Mouse (Mus musculus): ENCODE data around the gene Slc1a7. TPM values are rescaled to one million over a fixed set of nuclear protein-coding genes. Genes with fewer than 3 reads are reported as not detected.

Slc1a7 gene
- polyA plus RNA-seq, 1 experiment from 2014 or later = 0.05 TPM

- peak; percentile 32; the same call in 1 of the 2 replicates for ATAC-seq (replicated peaks; ENCODE audit: insufficient number of reproducible peaks, insufficient read depth, low FRiP score, low read depth)
- no peak overlapping the region for H3K4me3 ChIP-seq
- no peak overlapping the region for H3K9ac ChIP-seq
- peaks cover 3% of the 10 kb centered on the region; the same call in 1 of the 2 replicates for H3K27me3 ChIP-seq
- H3K4me1 ChIP-seq (replicated peaks) = peaks cover 18% of the 10 kb centered on the region
- WGBS = 51% methylated on average over 14 of the region's 14 CpGs
- H3K9me3 ChIP-seq (replicated peaks) = no peaks in the 10 kb centered on the region
- H3K4me2 ChIP-seq = no peak overlapping the region
- no peak overlapping the region for H3K27ac ChIP-seq
- H3K36me3 ChIP-seq = no peaks in the 10 kb centered on the region
Measured at GRCm38 (mm10) chr4:108015067-108015765, 47.1 kb downstream of the Slc1a7 start.

DNA sequence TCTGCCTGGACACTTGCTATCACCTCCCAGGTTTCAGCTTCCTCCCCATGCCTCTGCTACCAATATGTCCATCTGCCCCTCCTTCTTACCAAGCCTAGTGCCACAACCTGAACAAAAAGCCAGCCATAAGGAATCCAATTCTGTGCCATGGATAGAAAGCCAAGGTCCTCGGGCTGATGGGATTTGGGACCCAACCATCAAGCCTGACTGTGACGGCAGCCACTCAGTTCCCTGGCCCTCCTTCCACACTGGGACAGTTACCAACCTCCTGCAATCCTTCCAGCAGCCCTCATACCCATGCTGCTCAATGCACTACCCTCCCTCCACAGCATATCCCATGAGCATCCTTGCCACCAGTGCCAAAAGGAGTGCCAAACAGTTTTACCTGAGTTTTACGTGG, 48.2 kb downstream of the Slc1a7 start:
- 84% methylated on average over 3 of the region's 3 CpGs for WGBS

DNA sequence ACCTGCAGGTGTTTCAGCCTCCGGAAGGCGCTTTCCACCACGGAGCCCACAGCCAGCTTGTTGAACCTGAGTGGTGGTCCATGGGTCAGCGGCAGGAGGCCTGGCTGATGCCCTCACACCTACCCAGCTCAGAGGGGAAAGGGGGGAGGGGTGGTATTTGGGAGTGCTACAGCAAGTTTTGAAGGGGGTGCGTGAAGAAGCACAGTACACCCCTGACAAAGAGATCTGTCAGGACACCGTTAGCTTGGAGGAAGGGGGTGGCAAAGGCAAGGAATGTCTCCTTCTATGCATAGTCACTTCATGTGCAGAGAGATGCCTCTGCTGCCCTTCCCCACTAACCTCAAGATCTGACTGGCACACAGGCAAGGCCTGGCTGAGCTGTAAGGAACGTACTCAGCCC, 49.7 kb downstream of the Slc1a7 start:
- Histone ChIP-seq H3K27me3 (peaks cover 3% of the 10 kb centered on the region; the same call in 1 of the 2 replicates), H3K4me1 (replicated peaks) (peaks cover 18% of the 10 kb centered on the region), H3K4me3 (no peak overlapping the region), H3K4me2 (no peak overlapping the region), H3K27ac (no peak overlapping the region), H3K36me3 (no peaks in the 10 kb centered on the region), H3K9me3 (replicated peaks) (no peaks in the 10 kb centered on the region), H3K9ac (no peak overlapping the region)
- ATAC-seq (replicated peaks; ENCODE audit: insufficient number of reproducible peaks, insufficient read depth, low FRiP score, low read depth) = no peak
- WGBS = 67% methylated on average over 7 of the region's 7 CpGs

More for the DNA sequence above, 48.2 kb downstream of the Slc1a7 start:
- Histone ChIP-seq H3K4me3 (no peak overlapping the region), H3K27ac (no peak overlapping the region), H3K27me3 (peaks cover 3% of the 10 kb centered on the region; the same call in 1 of the 2 replicates), H3K9ac (no peak overlapping the region), H3K9me3 (replicated peaks) (no peaks in the 10 kb centered on the region), H3K4me2 (no peak overlapping the region), H3K4me1 (replicated peaks) (peaks cover 18% of the 10 kb centered on the region), H3K36me3 (no peaks in the 10 kb centered on the region)
- no peak for ATAC-seq (replicated peaks; ENCODE audit: insufficient number of reproducible peaks, insufficient read depth, low FRiP score, low read depth)

GRCm38 (mm10) chr4:108018241-108018923, 50.2 kb downstream of the Slc1a7 start:
- no peak overlapping the region for H3K4me2 ChIP-seq
- no peak overlapping the region for H3K27ac ChIP-seq
- H3K9ac ChIP-seq = no peak overlapping the region
- H3K27me3 ChIP-seq = peaks cover 3% of the 10 kb centered on the region; the same call in 1 of the 2 replicates
- WGBS = 43% methylated on average over 10 of the region's 10 CpGs
- H3K9me3 ChIP-seq (replicated peaks) = no peaks in the 10 kb centered on the region
- H3K36me3 ChIP-seq = no peaks in the 10 kb centered on the region
- H3K4me3 ChIP-seq = no peak overlapping the region
- ATAC-seq (replicated peaks; ENCODE audit: insufficient number of reproducible peaks, insufficient read depth, low FRiP score, low read depth) = no peak
- H3K4me1 ChIP-seq (replicated peaks) = peaks cover 18% of the 10 kb centered on the region

- Histone ChIP-seq H3K27ac (no peak overlapping the region), H3K4me1 (replicated peaks) (peaks cover 18% of the 10 kb centered on the region), H3K36me3 (no peaks in the 10 kb centered on the region), H3K9me3 (replicated peaks) (no peaks in the 10 kb centered on the region), H3K27me3 (peaks cover 3% of the 10 kb centered on the region; the same call in 1 of the 2 replicates), H3K4me3 (no peak overlapping the region), H3K4me2 (no peak overlapping the region), H3K9ac (no peak overlapping the region)
- ATAC-seq (replicated peaks; ENCODE audit: insufficient number of reproducible peaks, insufficient read depth, low FRiP score, low read depth) = no peak
- 41% methylated on average over 14 of the region's 14 CpGs for WGBS
Measured at GRCm38 (mm10) chr4:108018961-108019921, 51.1 kb downstream of the Slc1a7 start.

DNA sequence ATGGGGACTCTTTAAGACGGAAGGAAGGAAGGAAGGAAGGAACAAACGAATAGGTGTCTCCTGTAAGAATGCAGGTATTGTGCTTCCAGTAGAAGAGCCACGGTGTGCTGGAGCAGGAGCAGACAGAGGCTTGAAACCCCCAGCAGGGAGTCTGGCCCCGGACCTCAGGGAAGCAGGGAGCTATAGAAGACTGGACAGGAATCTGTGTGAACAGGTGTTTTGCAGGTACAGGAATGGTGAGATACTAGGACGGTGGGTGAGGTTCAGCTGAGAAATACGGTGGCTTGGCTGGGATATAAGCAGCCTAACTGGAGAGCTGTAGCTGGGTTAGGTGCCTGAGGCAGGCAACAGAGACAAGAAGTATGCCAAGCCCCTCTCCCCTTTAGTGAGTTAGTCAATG, 52.0 kb downstream of the Slc1a7 start:
- H3K36me3 ChIP-seq = no peaks in the 10 kb centered on the region

DNA sequence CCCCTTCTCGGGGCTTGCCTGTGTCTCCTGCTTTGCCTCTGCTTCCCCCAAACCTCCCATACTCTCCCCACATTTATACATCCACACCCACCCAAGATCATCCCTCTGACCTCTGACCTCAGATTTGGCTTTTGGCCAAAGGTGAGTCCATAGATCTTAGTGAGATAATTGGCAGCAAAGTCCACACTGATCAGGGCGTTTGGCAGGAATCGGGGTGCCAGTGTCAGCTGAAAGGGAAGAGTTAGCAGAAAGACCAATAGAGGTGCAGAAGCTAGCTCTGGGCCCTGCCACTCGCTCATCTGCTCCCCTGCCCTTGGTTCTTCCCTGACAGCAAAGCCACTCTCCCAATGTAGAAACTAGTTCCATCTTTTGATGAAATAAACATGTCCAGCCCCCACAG, 55.1 kb downstream of the Slc1a7 start:
- H3K36me3 ChIP-seq = no peaks in the 10 kb centered on the region
- H3K4me2 ChIP-seq = no peak overlapping the region
- no peaks in the 10 kb centered on the region for H3K9me3 ChIP-seq (replicated peaks)
- H3K9ac ChIP-seq = no peak overlapping the region
- no peak overlapping the region for H3K27ac ChIP-seq
- peaks cover 11% of the 10 kb centered on the region; the same call in 1 of the 2 replicates for H3K27me3 ChIP-seq
- H3K4me3 ChIP-seq = no peak overlapping the region
- 77% methylated on average over 4 of the region's 4 CpGs for WGBS
- H3K4me1 ChIP-seq (replicated peaks) = peaks cover 14% of the 10 kb centered on the region
- no peak for ATAC-seq (replicated peaks; ENCODE audit: insufficient number of reproducible peaks, insufficient read depth, low FRiP score, low read depth)

More for the DNA sequence above, 52.0 kb downstream of the Slc1a7 start:
- Histone ChIP-seq H3K27ac (no peak overlapping the region), H3K4me3 (no peak overlapping the region), H3K27me3 (peaks cover 3% of the 10 kb centered on the region; the same call in 1 of the 2 replicates), H3K4me2 (no peak overlapping the region), H3K4me1 (replicated peaks) (peaks cover 15% of the 10 kb centered on the region), H3K9ac (no peak overlapping the region), H3K9me3 (replicated peaks) (no peaks in the 10 kb centered on the region)
- ATAC-seq (replicated peaks; ENCODE audit: insufficient number of reproducible peaks, insufficient read depth, low FRiP score, low read depth) = no peak
- 86% methylated on average over 6 of the region's 6 CpGs for WGBS

DNA sequence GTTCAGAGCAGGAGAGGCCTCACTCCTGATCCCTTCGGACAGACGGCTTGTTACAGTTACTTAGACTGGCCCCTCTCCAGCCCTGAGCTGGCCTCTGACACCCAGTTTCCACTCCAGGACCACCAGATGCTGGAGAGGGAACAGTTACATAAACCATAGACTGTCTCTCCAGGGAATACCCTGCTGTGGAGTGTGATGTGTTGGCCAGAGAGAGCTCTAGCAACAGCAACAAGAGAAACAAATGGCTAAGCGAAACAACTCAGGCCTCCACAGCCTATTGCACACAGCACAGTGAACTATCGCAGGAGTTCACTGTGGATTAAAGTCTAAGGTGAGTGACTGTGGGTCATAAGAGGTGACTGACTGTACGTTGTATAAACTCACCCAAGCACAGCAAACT, 56.5 kb downstream of the Slc1a7 start:
- ATAC-seq (replicated peaks; ENCODE audit: insufficient number of reproducible peaks, insufficient read depth, low FRiP score, low read depth) = no peak
- Histone ChIP-seq H3K4me2 (no peak overlapping the region), H3K9me3 (replicated peaks) (no peaks in the 10 kb centered on the region), H3K9ac (no peak overlapping the region), H3K27ac (no peak overlapping the region), H3K4me1 (replicated peaks) (peaks cover 6% of the 10 kb centered on the region), H3K36me3 (no peaks in the 10 kb centered on the region), H3K4me3 (no peak overlapping the region), H3K27me3 (peaks cover 15% of the 10 kb centered on the region)
- 72% methylated on average over 5 of the region's 5 CpGs for WGBS

GRCm38 (mm10) chr4:108025269-108025668, 57.1 kb downstream of the Slc1a7 start:
- ATAC-seq (replicated peaks; ENCODE audit: insufficient number of reproducible peaks, insufficient read depth, low FRiP score, low read depth) = no peak
- 7% methylated on average over 10 of the region's 10 CpGs for WGBS
- 0 out of 2 replicates have a peak overlapping the region, but pooled peaks have one; percentile 8 for H3K4me3 ChIP-seq

DNA sequence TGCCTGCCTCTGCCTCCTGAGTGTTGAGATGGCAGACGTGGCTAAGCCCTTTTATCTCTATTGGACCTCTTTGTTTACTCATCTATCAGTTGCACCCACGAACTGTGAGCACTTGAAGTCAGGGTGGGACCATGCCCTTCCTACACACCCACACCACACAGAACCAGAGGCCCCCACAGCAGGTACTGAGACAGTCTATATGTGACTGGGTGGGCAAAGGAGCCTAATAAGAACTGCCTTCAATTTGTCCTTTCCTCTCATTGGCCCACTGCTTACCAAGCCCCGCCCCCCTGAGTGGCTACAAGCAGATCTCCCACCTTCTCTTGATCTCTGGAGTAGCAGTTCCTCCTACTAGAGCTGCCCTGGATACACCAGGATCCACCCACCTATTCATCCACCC, 58.1 kb downstream of the Slc1a7 start:
- no peak for ATAC-seq (replicated peaks; ENCODE audit: insufficient number of reproducible peaks, insufficient read depth, low FRiP score, low read depth)
- WGBS = 40% methylated on average over 3 of the region's 3 CpGs
- no peaks in the 10 kb centered on the region for H3K9me3 ChIP-seq (replicated peaks)
- H3K27ac ChIP-seq = no peak overlapping the region
- H3K27me3 ChIP-seq = peaks cover 31% of the 10 kb centered on the region
- no peak overlapping the region for H3K4me2 ChIP-seq
- no peaks in the 10 kb centered on the region for H3K36me3 ChIP-seq
- no peak overlapping the region for H3K9ac ChIP-seq
- peaks cover 12% of the 10 kb centered on the region for H3K4me1 ChIP-seq (replicated peaks)
- no peak overlapping the region for H3K4me3 ChIP-seq

More at GRCm38 (mm10) chr4:108025269-108025668, 57.1 kb downstream of the Slc1a7 start:
- no peaks in the 10 kb centered on the region for H3K9me3 ChIP-seq (replicated peaks)
- peaks cover 6% of the 10 kb centered on the region for H3K4me1 ChIP-seq (replicated peaks)
- H3K27ac ChIP-seq = no peak overlapping the region
- no peaks in the 10 kb centered on the region for H3K36me3 ChIP-seq
- H3K27me3 ChIP-seq = peaks cover 21% of the 10 kb centered on the region
- no peak overlapping the region for H3K9ac ChIP-seq
- H3K4me2 ChIP-seq = peak overlapping the region; percentile 40
